Mouse (Mus musculus) myocyte (in vitro differentiated cells): ENCODE data around the gene Psors1c2.

ENCODE experiments used
- MAX ChIP-seq: IDR thresholded peaks from one replicate; pipeline ENCODE4 v1.6.1; 2011; ENCODE audit warnings: low read depth, mild to moderate bottlenecking, control low read depth
- MYOG ChIP-seq, 3 experiments: IDR thresholded peaks; one replicate each; pipeline ENCODE4 v1.6.1; 2011; ENCODE audit warnings: control low read depth in 2 of 3, low read depth in 2 of 3, mild to moderate bottlenecking in 2 of 3; ENCODE audit not compliant: insufficient read length in 2 of 3, control insufficient read depth in 1 of 3, insufficient read depth in 1 of 3
- POLR2A ChIP-seq: IDR thresholded peaks from one replicate; pipeline ENCODE4 v1.6.1; 2011; ENCODE audit warnings: low read depth, mild to moderate bottlenecking, control low read depth, moderate library complexity; ENCODE audit not compliant: insufficient read length
- TCF12 ChIP-seq: IDR thresholded peaks from one replicate; pipeline ENCODE4 v1.6.1; 2011; ENCODE audit warnings: mild to moderate bottlenecking, control low read depth; ENCODE audit not compliant: poor library complexity, insufficient read depth, severe bottlenecking

DNA sequence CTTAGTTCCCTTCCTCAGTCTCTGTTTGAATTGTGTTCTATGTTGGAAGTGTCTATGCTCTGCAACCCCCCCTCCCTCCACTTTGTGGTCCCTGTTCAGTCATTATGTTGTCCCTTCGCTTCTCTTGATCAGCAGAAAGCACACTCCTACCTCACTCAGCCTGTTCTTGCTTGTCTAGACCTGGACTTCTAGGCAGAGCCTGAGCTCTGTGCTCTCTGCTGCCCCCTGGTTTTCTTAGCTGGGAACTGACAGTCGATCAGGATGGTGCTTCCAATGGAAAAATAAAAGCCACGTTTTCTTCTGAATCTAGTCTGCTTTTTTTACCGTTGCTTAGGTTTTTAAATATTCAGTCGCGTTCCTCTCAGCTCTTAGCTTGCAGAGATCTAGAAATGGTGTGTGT, 1.3 kb downstream of the Psors1c2 start:
- no peak for TF ChIP-seq POLR2A
- TF ChIP-seq MAX = no peak
- TF ChIP-seq TCF12 = no peak
- TF ChIP-seq MYOG (IDR thresholded peaks at IDR 0.05; ENCODE audit: control insufficient read depth in 1 of 3, insufficient read depth in 1 of 3, insufficient read length in 2 of 3, low read depth in 2 of 3) = no peak
